Comparison of ENCODE assay signal across 13 mouse cellular contexts in genomic region chr4:53398561-53398960, GRCm38 (mm10).
"Had no signal": no experiment of that assay in that cellular context is flagged by ENCODE, and none has a peak within 500 bp of the region (broad histone marks: within the 10 kb centered on the region; RNA-seq: fewer than 3 reads in every experiment).

No protein-coding gene starts in this region.

- ATAC-seq: intestine, embryonic 16.5 days; liver, embryonic 12.5 days had no signal

- H3K27ac ChIP-seq: liver, embryonic 12.5 days; liver, embryonic 15.5 days had no signal

- H3K9me3 ChIP-seq: liver, embryonic 12.5 days; liver, embryonic 15.5 days had no signal

- H3K9ac ChIP-seq: liver, embryonic 12.5 days; liver, embryonic 15.5 days had no signal

- H3K27me3 ChIP-seq: liver, embryonic 12.5 days; liver, embryonic 15.5 days had no signal

- H3K4me3 ChIP-seq: liver, embryonic 12.5 days; liver, embryonic 15.5 days had no signal

- H3K4me1 ChIP-seq: liver, embryonic 12.5 days had no signal

- H3K36me3 ChIP-seq: liver, embryonic 12.5 days; liver, embryonic 15.5 days had no signal

- DNase-seq: kidney, adult 18-20 months; kidney, adult 9 months; kidney, postnatal 14 days; kidney, postnatal 4 days; liver; lung, postnatal 14 days; midbrain, embryonic 14.5 days; thymus, adult 18-20 months; thymus, postnatal 36 days had no signal

- H3K4me2 ChIP-seq: liver, embryonic 12.5 days; liver, embryonic 15.5 days; midbrain, embryonic 11.5 days had no signal
